Mouse (Mus musculus): ENCODE measurements around the gene Usp29. TPM values are rescaled to one million over a fixed set of nuclear protein-coding genes. Genes with fewer than 3 reads are reported as not detected.
"Not testable (repeated sequence)": the region's sequence is repeated elsewhere in the genome, so short reads cannot be mapped to it uniquely, and the experiment has no call there.

The Usp29 gene
- polyA plus RNA-seq, 1 experiment from 2014 or later: 32.0 TPM

DNA sequence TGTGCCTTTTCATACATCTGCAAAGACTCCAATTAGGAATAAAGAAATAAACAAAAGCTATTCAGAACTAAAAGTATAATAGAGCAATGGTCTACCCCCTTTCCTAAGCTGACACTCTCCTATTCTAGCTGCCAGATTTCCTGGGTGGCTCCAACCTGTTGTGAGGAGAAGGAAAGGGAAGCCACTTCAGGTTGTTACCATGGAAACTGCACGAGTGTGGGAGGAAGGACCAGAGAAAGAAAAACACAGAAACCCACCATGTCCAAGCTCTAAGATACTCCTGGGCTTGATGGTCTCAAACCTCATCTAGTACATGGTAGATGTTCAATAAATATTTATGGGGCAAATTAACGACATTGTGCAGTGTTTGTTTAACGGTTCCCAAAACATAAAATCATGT lies 160.8 kb downstream of the Usp29 start:
- Histone ChIP-seq H3K9me3 (ENCODE audit: control insufficient read depth, low read length) (no peaks in the 10 kb centered on the region), H3K36me3 (ENCODE audit: control insufficient read depth, insufficient read depth) (no peaks in the 10 kb centered on the region), H3K9ac (replicated peaks; ENCODE audit: low read depth, low read length) (no peak overlapping the region), H3K4me2 (ENCODE audit: low read length) (no peak overlapping the region), H3K27me3 (replicated peaks; ENCODE audit: control insufficient read depth, insufficient read depth, low read length) (no peaks in the 10 kb centered on the region), H3K27ac (ENCODE audit: low read length) (no peak overlapping the region), H3K4me3 (replicated peaks; ENCODE audit: low read length) (no peak overlapping the region), H3K4me1 (replicated peaks; ENCODE audit: control insufficient read depth, insufficient read depth, low read length) (peaks cover 7% of the 10 kb centered on the region; the same call in 1 of the 2 replicates)
- peak; percentile 35; the same call in 1 of the 2 replicates for ATAC-seq
- 45% methylated on average over 3 of the region's 3 CpGs for WGBS

DNA sequence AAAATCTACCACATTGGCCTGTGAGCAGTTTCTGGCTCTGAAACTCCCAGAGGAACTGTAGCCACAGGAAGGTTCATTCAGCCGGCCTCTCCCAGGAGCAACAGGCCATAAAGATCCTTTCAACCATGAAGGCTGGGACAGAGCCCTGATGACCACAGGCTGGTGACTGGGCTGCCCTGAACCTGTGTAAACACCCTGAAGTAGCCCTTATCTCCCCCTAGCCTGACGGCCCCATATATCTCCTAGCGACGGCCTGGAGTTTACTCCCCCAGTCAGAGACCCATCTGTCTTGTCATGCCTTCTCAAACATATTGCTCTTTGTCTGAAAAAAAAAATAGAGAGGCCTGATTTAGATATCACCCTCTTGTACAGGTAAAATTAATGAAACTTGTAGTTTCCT lies 166.6 kb downstream of the Usp29 start:
- 69% methylated on average over 4 of the region's 4 CpGs for whole genome bisulfite sequencing
- not testable (repeated sequence) for H3K27ac ChIP-seq (ENCODE audit: low read length); H3K4me1 ChIP-seq (replicated peaks; ENCODE audit: control insufficient read depth, insufficient read depth, low read length); H3K36me3 ChIP-seq (ENCODE audit: control insufficient read depth, insufficient read depth); H3K9ac ChIP-seq (replicated peaks; ENCODE audit: low read depth, low read length); ATAC-seq; H3K9me3 ChIP-seq (ENCODE audit: control insufficient read depth, low read length); H3K4me3 ChIP-seq (replicated peaks; ENCODE audit: low read length); H3K27me3 ChIP-seq (replicated peaks; ENCODE audit: control insufficient read depth, insufficient read depth, low read length); H3K4me2 ChIP-seq (ENCODE audit: low read length)

DNA sequence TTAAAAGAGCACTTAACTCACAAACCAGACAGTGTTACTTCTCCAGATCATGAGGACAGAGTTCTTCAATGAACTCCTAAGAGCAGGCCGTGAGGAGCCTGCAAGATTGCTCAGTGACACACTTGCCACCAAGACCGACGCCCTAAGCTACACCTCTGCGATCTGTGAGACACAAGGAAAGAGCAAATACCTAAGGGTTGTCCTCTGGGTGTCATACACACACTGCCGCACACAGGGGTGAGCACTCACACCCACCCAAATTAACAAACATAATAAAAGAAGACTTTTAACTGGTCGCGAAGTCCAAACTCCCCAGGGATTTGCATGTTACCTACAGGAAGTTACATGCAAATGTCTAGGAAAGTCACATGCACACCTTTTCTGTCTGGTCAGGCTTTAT lies 170.3 kb downstream of the Usp29 start:
- Histone ChIP-seq H3K4me1 (replicated peaks; ENCODE audit: control insufficient read depth, insufficient read depth, low read length) (no peaks in the 10 kb centered on the region), H3K4me3 (replicated peaks; ENCODE audit: low read length) (no peak overlapping the region), H3K27ac (ENCODE audit: low read length) (no peak overlapping the region), H3K9ac (replicated peaks; ENCODE audit: low read depth, low read length) (no peak overlapping the region), H3K9me3 (ENCODE audit: control insufficient read depth, low read length) (no peaks in the 10 kb centered on the region), H3K27me3 (replicated peaks; ENCODE audit: control insufficient read depth, insufficient read depth, low read length) (no peaks in the 10 kb centered on the region), H3K4me2 (ENCODE audit: low read length) (no peak overlapping the region), H3K36me3 (ENCODE audit: control insufficient read depth, insufficient read depth) (no peaks in the 10 kb centered on the region)
- no peak for ATAC-seq
- WGBS: 94% methylated on average over 7 of the region's 7 CpGs

DNA sequence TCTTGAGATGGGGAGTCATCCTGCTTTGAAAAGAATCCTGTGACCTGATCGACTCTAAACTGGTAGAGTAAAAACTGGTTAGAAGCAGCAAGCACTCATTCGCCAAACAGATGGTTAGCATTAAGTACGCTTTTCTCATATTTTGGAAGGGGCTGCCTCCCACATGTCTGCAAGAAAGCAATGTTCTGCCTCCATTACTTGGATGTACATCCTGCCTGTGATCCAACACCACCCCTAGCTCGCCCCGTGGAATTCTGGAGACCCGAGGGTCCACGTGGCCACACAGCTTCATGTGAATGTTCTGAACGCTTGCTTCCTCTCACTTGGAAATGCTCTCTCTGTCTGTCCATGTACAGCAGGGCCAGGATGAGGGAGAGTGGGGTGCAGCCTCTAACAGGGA lies 173.1 kb downstream of the Usp29 start:
- Histone ChIP-seq H3K9ac (replicated peaks; ENCODE audit: low read depth, low read length) (no peak overlapping the region), H3K27me3 (replicated peaks; ENCODE audit: control insufficient read depth, insufficient read depth, low read length) (no peaks in the 10 kb centered on the region), H3K4me3 (replicated peaks; ENCODE audit: low read length) (no peak overlapping the region), H3K4me1 (replicated peaks; ENCODE audit: control insufficient read depth, insufficient read depth, low read length) (no peaks in the 10 kb centered on the region), H3K4me2 (ENCODE audit: low read length) (no peak overlapping the region), H3K9me3 (ENCODE audit: control insufficient read depth, low read length) (no peaks in the 10 kb centered on the region), H3K27ac (ENCODE audit: low read length) (no peak overlapping the region), H3K36me3 (ENCODE audit: control insufficient read depth, insufficient read depth) (no peaks in the 10 kb centered on the region)
- WGBS: 79% methylated on average over 8 of the region's 8 CpGs
- ATAC-seq: 0 out of 2 replicates have a peak, but pooled peaks have one; percentile 10

DNA sequence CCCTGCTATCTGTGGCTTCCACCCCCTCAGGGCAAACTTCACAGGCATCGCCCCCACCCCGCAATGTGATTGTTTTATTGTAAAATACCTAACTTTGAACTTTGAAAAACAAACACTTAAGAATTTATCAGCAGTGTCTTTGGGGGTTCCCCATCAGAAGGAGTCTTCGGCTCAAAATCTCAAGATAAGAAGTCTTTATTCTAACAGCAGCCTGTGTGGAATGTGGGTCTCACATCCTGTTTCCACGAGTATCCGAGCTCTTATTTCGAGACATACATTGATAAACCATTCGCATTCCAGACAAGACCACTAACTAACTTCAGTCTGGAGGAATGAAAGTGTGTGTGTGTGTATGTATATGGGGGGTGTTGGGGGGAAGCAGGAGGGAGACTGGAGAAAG lies 180.1 kb downstream of the Usp29 start:
- Histone ChIP-seq H3K36me3 (ENCODE audit: control insufficient read depth, insufficient read depth) (no peaks in the 10 kb centered on the region), H3K9ac (replicated peaks; ENCODE audit: low read depth, low read length) (no peak overlapping the region), H3K4me2 (ENCODE audit: low read length) (no peak overlapping the region), H3K27me3 (replicated peaks; ENCODE audit: control insufficient read depth, insufficient read depth, low read length) (no peaks in the 10 kb centered on the region), H3K9me3 (ENCODE audit: control insufficient read depth, low read length) (no peaks in the 10 kb centered on the region), H3K4me1 (replicated peaks; ENCODE audit: control insufficient read depth, insufficient read depth, low read length) (peaks cover 8% of the 10 kb centered on the region), H3K4me3 (replicated peaks; ENCODE audit: low read length) (no peak overlapping the region), H3K27ac (ENCODE audit: low read length) (no peak overlapping the region)
- WGBS: 87% methylated on average over 7 of the region's 7 CpGs
- ATAC-seq: no peak

DNA sequence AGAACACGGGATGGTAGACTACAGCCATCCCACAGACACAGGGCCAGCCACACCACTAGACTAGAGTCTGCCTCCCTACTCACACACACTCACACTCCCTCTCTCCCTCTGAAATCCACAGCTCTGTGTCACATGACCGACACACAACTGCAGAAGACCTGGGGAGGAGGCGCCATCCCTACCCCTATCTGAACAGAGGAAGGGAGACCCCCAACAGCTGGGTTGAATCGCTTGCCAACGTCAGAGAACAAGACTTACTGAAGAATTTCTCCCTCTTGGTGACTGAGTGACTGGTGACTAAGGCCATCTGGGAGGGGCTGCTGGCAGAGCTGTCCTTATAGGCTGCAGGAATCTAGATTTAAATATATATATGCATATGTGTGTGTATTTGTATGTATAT lies 181.4 kb downstream of the Usp29 start:
- H3K27ac ChIP-seq (ENCODE audit: low read length): no peak overlapping the region
- no peaks in the 10 kb centered on the region for H3K36me3 ChIP-seq (ENCODE audit: control insufficient read depth, insufficient read depth)
- H3K4me1 ChIP-seq (replicated peaks; ENCODE audit: control insufficient read depth, insufficient read depth, low read length): peaks cover 8% of the 10 kb centered on the region
- 74% methylated on average over 5 of the region's 5 CpGs for WGBS
- no peaks in the 10 kb centered on the region for H3K9me3 ChIP-seq (ENCODE audit: control insufficient read depth, low read length)
- no peak overlapping the region for H3K4me2 ChIP-seq (ENCODE audit: low read length)
- no peak for ATAC-seq
- no peak overlapping the region for H3K4me3 ChIP-seq (replicated peaks; ENCODE audit: low read length)
- no peaks in the 10 kb centered on the region for H3K27me3 ChIP-seq (replicated peaks; ENCODE audit: control insufficient read depth, insufficient read depth, low read length)
- no peak overlapping the region for H3K9ac ChIP-seq (replicated peaks; ENCODE audit: low read depth, low read length)

DNA sequence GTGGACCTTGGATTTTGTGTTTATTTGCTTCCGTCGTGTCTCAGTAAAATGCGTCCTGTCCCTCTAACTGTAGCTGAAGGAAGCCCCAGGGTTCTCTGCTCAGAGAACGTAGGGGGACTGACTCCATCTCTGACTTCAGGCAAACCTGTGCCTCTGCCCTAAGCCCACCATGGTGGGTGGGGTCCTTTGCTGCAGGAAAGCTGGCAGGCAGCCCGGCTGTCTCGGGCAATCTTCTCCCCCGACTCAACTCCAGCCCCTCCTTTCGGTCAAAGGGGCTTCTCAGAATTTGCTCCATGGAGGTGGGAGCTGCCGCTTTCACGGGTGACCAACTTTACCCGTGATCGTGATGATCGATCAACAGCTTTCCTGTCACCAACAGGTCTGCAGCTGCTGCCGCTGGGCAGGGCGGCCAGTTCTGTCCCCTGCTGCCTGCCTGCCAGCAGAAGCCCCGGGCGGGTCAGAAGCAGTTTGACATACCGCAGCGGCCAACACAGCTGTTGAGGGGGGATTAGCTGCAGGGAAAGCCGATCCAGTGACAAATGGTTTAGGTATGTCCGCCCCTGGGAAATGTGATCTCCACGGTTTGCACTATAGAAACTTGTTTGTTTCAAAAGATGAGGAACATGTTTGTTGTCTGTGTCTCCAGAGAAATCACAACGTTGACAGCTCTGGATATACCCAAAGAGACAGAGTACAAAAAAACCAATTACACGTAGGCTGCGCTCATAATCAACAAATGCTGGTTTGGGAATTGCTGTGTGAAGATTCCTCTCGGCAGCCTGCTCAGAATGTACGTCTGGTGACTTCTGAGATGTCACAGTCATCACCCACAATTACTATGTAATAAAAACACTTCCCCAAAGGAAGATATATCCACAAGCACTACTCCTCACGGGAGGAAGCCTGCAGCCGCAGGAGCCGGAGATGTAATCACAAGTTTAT lies 183.3 kb downstream of the Usp29 start:
- Histone ChIP-seq H3K27ac (ENCODE audit: low read length) (0 out of 2 replicates have a peak overlapping the region, but pooled peaks have one; percentile 14), H3K4me2 (ENCODE audit: low read length) (peak overlapping the region; percentile 47), H3K9me3 (ENCODE audit: control insufficient read depth, low read length) (no peaks in the 10 kb centered on the region), H3K9ac (replicated peaks; ENCODE audit: low read depth, low read length) (peak overlapping the region; percentile 51), H3K36me3 (ENCODE audit: control insufficient read depth, insufficient read depth) (no peaks in the 10 kb centered on the region), H3K4me1 (replicated peaks; ENCODE audit: control insufficient read depth, insufficient read depth, low read length) (peaks cover 11% of the 10 kb centered on the region), H3K27me3 (replicated peaks; ENCODE audit: control insufficient read depth, insufficient read depth, low read length) (no peaks in the 10 kb centered on the region), H3K4me3 (replicated peaks; ENCODE audit: low read length) (peak overlapping the region; percentile 26)
- WGBS: 15% methylated on average over 30 of the region's 30 CpGs
- peak; percentile 25 for ATAC-seq

DNA sequence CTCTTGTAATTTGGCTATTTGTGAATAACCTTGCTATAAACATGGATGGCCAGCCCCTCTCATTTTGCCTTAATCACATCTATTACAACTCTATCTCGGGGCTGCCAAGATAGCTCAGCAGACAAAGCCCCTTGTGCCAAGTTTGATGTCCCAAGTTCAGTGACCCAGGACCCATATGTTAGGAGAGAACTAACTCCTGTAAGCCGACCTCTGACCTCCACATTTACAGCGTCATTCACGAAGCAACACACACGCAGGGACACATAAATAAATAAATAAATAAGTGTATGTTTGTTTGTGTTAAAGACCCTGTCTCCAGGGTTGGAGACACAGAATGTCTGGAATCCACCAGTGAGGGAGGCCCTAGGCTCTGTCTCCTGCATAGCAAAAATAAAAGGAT lies 186.7 kb downstream of the Usp29 start:
- H3K4me3 ChIP-seq (replicated peaks; ENCODE audit: low read length): no peak overlapping the region
- H3K27me3 ChIP-seq (replicated peaks; ENCODE audit: control insufficient read depth, insufficient read depth, low read length): no peaks in the 10 kb centered on the region
- peaks cover 13% of the 10 kb centered on the region for H3K4me1 ChIP-seq (replicated peaks; ENCODE audit: control insufficient read depth, insufficient read depth, low read length)
- no peaks in the 10 kb centered on the region for H3K9me3 ChIP-seq (ENCODE audit: control insufficient read depth, low read length)
- 64% methylated on average over 5 of the region's 5 CpGs for WGBS
- no peak overlapping the region for H3K27ac ChIP-seq (ENCODE audit: low read length)
- no peak overlapping the region for H3K4me2 ChIP-seq (ENCODE audit: low read length)
- no peaks in the 10 kb centered on the region for H3K36me3 ChIP-seq (ENCODE audit: control insufficient read depth, insufficient read depth)
- no peak for ATAC-seq
- H3K9ac ChIP-seq (replicated peaks; ENCODE audit: low read depth, low read length): no peak overlapping the region

DNA sequence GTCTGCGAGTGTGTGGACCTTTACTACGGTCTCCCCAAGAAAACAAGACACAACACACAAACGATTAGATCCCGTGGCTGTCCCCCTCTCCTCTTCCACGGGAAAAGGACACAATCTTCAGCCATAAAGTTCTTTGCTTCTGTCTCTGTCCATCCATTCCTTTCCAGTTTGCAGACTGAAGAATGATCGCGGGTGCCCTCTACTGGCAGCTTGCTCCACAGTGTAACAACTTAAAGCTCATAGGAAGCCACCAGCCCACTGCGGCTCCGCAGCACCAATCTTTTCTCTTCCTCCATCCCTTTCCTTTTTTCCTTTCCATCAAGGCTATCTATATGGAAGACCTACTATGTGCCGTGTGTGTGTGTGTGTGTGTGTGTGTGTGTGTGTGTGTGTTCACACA lies 187.9 kb downstream of the Usp29 start:
- Histone ChIP-seq H3K27me3 (replicated peaks; ENCODE audit: control insufficient read depth, insufficient read depth, low read length) (no peaks in the 10 kb centered on the region), H3K4me2 (ENCODE audit: low read length) (no peak overlapping the region), H3K36me3 (ENCODE audit: control insufficient read depth, insufficient read depth) (no peaks in the 10 kb centered on the region), H3K9me3 (ENCODE audit: control insufficient read depth, low read length) (no peaks in the 10 kb centered on the region), H3K4me1 (replicated peaks; ENCODE audit: control insufficient read depth, insufficient read depth, low read length) (peaks cover 13% of the 10 kb centered on the region), H3K4me3 (replicated peaks; ENCODE audit: low read length) (no peak overlapping the region), H3K9ac (replicated peaks; ENCODE audit: low read depth, low read length) (no peak overlapping the region), H3K27ac (ENCODE audit: low read length) (no peak overlapping the region)
- peak; percentile 74 for ATAC-seq
- 13% methylated on average over 10 of the region's 10 CpGs for WGBS

All from forebrain, embryonic 16.5 days (tissue).